Mouse (Mus musculus) intestine, postnatal 0 days (tissue): ENCODE results near the gene Sumo3. TPM values are rescaled to one million over a fixed set of nuclear protein-coding genes. Genes with fewer than 3 reads are reported as not detected.

Experiments used
- ATAC-seq: fragments of 200-750 bp; cut with Nextera tagmentation; 2 replicates; pipeline ENCODE4 v1.8.0; 2017; ENCODE audit warnings: mild to moderate bottlenecking, moderate TSS enrichment, moderate library complexity
- H3K27ac ChIP-seq: fragments of 300-500 bp; sonication (generic); 2 replicates; pipeline ENCODE4 v1.5.1; 2014; ENCODE audit warnings: mild to moderate bottlenecking, low read depth, low read length, moderate library complexity
- H3K27me3 ChIP-seq: fragments of 300-500 bp; sonication (generic); replicated peaks from 2 replicates; pipeline ENCODE4 v1.6.1; 2014; ENCODE audit warnings: low read length, mixed read lengths; ENCODE audit not compliant: control insufficient read depth, insufficient read depth
- H3K36me3 ChIP-seq: fragments of 300-500 bp; sonication (generic); 2 replicates; pipeline ENCODE4 v1.6.1; 2014; ENCODE audit warnings: mild to moderate bottlenecking, moderate library complexity; ENCODE audit not compliant: control insufficient read depth, insufficient read depth
- H3K4me1 ChIP-seq: fragments of 300-500 bp; sonication (generic); replicated peaks from 2 replicates; pipeline ENCODE4 v1.6.1; 2014; ENCODE audit warnings: antibody characterized with exemption, low read length, mixed read lengths; ENCODE audit not compliant: control insufficient read depth, insufficient read depth
- H3K4me2 ChIP-seq: fragments of 300-500 bp; sonication (generic); replicated peaks from 2 replicates; pipeline ENCODE4 v1.6.1; 2014; ENCODE audit warnings: low read depth, mild to moderate bottlenecking, moderate library complexity
- H3K4me3 ChIP-seq: fragments of 300-500 bp; sonication (generic); 2 replicates; pipeline ENCODE4 v1.5.1; 2014; ENCODE audit warnings: low read depth, low read length
- H3K9ac ChIP-seq: fragments of 300-500 bp; sonication (generic); 2 replicates; pipeline ENCODE4 v1.6.1; 2014; ENCODE audit warnings: mild to moderate bottlenecking, low read depth, low read length
- H3K9me3 ChIP-seq: fragments of 300-500 bp; sonication (generic); 2 replicates; pipeline ENCODE4 v1.6.1; 2016; ENCODE audit warnings: mixed run types; ENCODE audit not compliant: control insufficient read depth
- CTCF ChIP-seq: sonication (generic); IDR thresholded peaks from 2 replicates; pipeline ENCODE4 v1.5.1; 2016; ENCODE audit warnings: low read depth, mild to moderate bottlenecking, control low read depth, antibody characterized with exemption, moderate library complexity
- WGBS: fragments of 180-500 bp; shearing (Covaris S2); extraction: QIAGEN DNeasy Blood & Tissue Kit; methylation state at CpG from one replicate; pipeline ENCODE4 v1.1.7; 2014; 5-methylcytosine and 5-hydroxymethylcytosine counted together
- polyA plus RNA-seq: library from polyadenylated mRNA; unstranded; fragments of >200 nt; fragmentation: Nextera tagmentation; extraction: Ambion mirVana; gene quantifications from 2 replicates; pipeline ENCODE4 v1.2.1, GENCODE M21; 2015

The Sumo3 gene
- polyA plus RNA-seq, 1 experiment from 2014 or later, result 256 TPM

DNA sequence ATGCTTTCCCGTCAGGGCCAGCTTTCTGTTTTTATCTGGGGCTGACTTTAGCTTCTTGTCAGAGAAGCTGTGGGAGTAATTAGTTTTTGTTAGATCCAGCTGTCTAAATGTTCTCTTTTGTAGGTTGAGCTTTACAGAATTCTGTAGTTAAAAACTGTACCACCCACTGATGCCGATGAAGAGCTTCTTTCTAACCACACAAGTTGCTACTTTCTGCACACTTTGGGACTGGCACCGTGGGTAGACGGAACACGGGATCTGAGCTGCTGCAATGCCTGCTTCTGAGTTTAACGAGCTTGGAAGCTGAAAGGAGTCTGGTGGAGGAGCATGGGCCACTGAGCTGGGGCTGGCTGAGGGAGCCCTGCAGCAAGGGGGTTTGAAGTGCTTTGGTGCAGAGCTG, 14.4 kb upstream of the Sumo3 start:
- Histone ChIP-seq H3K9ac (no peak overlapping the region), H3K27ac (no peak overlapping the region), H3K27me3 (no peaks in the 10 kb centered on the region), H3K36me3 (peaks cover 84% of the 10 kb centered on the region), H3K4me1 (peaks cover 13% of the 10 kb centered on the region), H3K9me3 (no peaks in the 10 kb centered on the region), H3K4me3 (no peak overlapping the region), H3K4me2 (no peak overlapping the region)
- TF ChIP-seq CTCF, result no peak
- 77% methylated on average over 6 of the region's 6 CpGs for WGBS
- ATAC-seq, result no peak

DNA sequence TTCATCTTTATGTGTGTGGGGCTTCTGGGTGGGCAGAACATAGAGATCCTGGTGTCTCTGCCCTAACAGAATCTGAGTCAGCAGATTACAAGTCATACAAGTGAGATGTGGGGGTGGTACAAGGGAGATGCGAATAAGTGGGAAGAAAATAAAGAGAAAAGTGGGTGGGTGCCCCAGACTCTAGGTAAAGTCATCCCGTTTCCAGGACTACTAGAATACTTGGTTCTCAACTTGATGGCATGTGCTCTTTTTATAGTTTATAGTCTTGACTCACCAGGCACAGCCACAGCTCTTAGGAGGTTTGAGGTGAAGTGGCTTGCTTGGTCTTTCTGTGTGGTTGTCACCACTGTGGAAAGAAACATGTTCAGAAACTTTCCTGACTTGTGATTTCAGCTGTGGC, 9.8 kb upstream of the Sumo3 start:
- no peaks in the 10 kb centered on the region for H3K9me3 ChIP-seq

DNA sequence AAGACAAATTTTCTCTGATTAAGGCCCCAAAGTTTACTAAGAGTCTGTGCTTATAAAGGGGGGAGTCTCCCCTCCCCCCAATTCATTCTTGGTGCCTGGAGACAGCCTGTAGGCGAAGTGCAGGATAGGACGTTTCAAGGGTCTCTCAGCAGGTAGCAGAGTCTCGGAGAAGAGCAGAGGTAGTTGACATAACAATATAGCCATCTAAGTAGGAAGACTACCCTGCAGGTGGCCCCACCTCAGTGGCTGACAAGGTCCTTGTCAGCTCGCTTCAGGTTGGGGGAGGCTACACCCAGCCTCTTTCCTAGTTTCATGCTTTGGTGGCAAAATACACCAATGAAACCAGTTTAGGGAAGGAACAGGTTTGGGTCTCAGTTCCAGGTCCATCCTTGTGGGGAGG, 2.9 kb upstream of the Sumo3 start:
- Histone ChIP-seq H3K27ac (no peak overlapping the region), H3K9me3 (no peaks in the 10 kb centered on the region), H3K4me1 (no peaks in the 10 kb centered on the region), H3K27me3 (no peaks in the 10 kb centered on the region), H3K9ac (no peak overlapping the region), H3K4me3 (no peak overlapping the region), H3K36me3 (peaks cover 14% of the 10 kb centered on the region), H3K4me2 (no peak overlapping the region)
- no peak for ATAC-seq
- no peak for TF ChIP-seq CTCF
- WGBS, result 66% methylated on average over 4 of the region's 4 CpGs

More for the DNA sequence above, 9.8 kb upstream of the Sumo3 start:
- no peak for TF ChIP-seq CTCF
- Histone ChIP-seq H3K27ac (no peak overlapping the region), H3K4me2 (no peak overlapping the region), H3K36me3 (peaks cover 76% of the 10 kb centered on the region), H3K4me1 (no peaks in the 10 kb centered on the region), H3K4me3 (no peak overlapping the region), H3K27me3 (no peaks in the 10 kb centered on the region), H3K9ac (no peak overlapping the region)
- no peak for ATAC-seq
- WGBS, result 92% methylated on average over 2 of the region's 2 CpGs

GRCm38 (mm10) chr10:77604111-77604510, 1.8 kb upstream of the Sumo3 start:
- peaks cover 3% of the 10 kb centered on the region; the same call in 1 of the 2 replicates for H3K36me3 ChIP-seq
- no peak overlapping the region for H3K27ac ChIP-seq
- H3K9me3 ChIP-seq, result no peaks in the 10 kb centered on the region
- no peak overlapping the region for H3K4me3 ChIP-seq
- H3K4me2 ChIP-seq, result no peak overlapping the region
- ATAC-seq, result no peak
- no peaks in the 10 kb centered on the region for H3K4me1 ChIP-seq
- no peak overlapping the region for H3K9ac ChIP-seq
- no peaks in the 10 kb centered on the region for H3K27me3 ChIP-seq
- 93% methylated on average over 6 of the region's 6 CpGs for WGBS
- TF ChIP-seq CTCF, result peak; percentile 60

DNA sequence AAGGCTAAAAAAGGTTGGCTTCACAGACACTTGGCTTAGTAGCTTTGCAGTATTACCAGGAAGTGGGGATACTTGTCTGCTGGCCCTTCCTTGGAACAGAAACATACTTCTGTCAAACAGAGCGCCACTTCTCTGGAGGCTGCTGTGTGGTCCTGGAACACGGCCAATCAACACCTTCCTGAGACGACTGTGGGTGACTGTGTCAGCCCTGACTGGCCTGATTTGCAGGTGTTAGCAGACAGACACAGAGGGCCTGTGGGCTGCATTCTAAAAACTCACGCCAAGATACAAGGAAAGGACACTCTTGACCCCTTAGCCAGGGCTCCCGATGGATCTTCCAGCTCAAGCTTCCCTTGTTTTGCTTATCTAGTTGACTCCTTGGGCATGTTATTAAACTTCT, 939 bp upstream of the Sumo3 start:
- Histone ChIP-seq H3K9me3 (no peaks in the 10 kb centered on the region), H3K4me3 (no peak overlapping the region), H3K27ac (no peak overlapping the region), H3K36me3 (peaks cover 4% of the 10 kb centered on the region), H3K9ac (no peak overlapping the region), H3K4me1 (no peaks in the 10 kb centered on the region), H3K27me3 (no peaks in the 10 kb centered on the region), H3K4me2 (no peak overlapping the region)
- ATAC-seq, result no peak
- 61% methylated on average over 5 of the region's 5 CpGs for WGBS
- TF ChIP-seq CTCF, result no peak

DNA sequence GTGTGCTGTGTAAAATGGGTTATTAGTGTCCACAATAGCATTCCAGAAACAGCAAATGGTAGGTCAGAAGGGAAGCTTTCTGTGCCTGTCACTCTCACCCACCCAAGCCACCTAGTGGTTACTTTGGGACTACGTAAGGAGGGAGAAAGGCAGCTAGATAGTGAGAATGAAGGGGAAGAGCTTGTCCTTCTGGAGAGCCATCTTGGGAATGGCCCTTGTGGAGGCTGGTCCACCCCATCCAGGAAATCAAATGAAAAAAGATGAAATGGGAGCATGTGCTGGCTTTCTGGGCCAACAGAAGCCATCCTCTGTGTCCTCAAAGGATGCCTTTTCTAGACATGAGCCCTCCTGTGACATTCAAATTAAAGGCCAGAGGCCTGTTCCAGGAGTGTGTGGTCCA, 529 bp upstream of the Sumo3 start:
- WGBS, result 23% methylated on average over 1 of the region's 1 CpGs
- Histone ChIP-seq H3K9ac (peak overlapping the region; percentile 82), H3K36me3 (peaks cover 8% of the 10 kb centered on the region), H3K9me3 (no peaks in the 10 kb centered on the region), H3K4me3 (peak overlapping the region; percentile 69; the same call in 1 of the 2 replicates), H3K4me2 (peak overlapping the region; percentile 70), H3K27me3 (no peaks in the 10 kb centered on the region), H3K27ac (peak overlapping the region; percentile 98), H3K4me1 (no peaks in the 10 kb centered on the region)
- 0 out of 2 replicates have a peak, but pooled peaks have one; percentile 24 for ATAC-seq
- TF ChIP-seq CTCF, result peak; percentile 82

DNA sequence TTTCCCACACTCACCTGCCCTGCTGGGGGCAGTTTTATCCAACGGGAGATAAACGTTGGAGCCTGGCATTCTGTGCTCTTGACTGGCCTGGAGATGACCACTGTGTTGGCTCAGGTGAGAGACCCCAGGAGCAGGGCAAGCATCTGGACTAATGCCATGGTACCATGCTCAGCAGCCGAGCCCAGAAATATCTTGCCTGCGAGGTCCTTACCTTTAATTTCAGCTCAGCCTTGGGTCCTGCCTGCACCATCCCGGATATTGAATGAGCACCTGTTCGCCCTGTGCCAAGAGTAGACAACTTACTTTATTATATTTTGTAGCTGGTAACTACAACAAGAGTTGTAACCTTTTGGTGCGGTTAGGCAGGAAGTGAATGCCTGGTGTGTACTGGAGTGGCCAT, 958 bp downstream of the Sumo3 start:
- no peaks in the 10 kb centered on the region for H3K4me1 ChIP-seq
- H3K4me2 ChIP-seq, result peak overlapping the region; percentile 70
- H3K27ac ChIP-seq, result peak overlapping the region; percentile 98
- ATAC-seq, result peak; percentile 3; the same call in 1 of the 2 replicates
- peak overlapping the region; percentile 82 for H3K9ac ChIP-seq
- TF ChIP-seq CTCF, result no peak
- no peaks in the 10 kb centered on the region for H3K9me3 ChIP-seq
- H3K36me3 ChIP-seq, result peaks cover 23% of the 10 kb centered on the region
- H3K4me3 ChIP-seq, result peak overlapping the region; percentile 69
- WGBS, result 15% methylated on average over 7 of the region's 7 CpGs
- H3K27me3 ChIP-seq, result no peaks in the 10 kb centered on the region
